Mouse (Mus musculus): Measurements from ENCODE around the gene Lysmd1. TPM values are rescaled to one million over a fixed set of nuclear protein-coding genes. Genes with fewer than 3 reads are reported as not detected.
"Not testable (repeated sequence)": the region's sequence is repeated elsewhere in the genome, so short reads cannot be mapped to it uniquely, and the experiment has no call there.

Lysmd1 gene
- polyA plus RNA-seq (2015; fragmentation: Nextera tagmentation; extraction: Ambion mirVana), result 21.1 and 23.4 TPM in 2 replicates

DNA sequence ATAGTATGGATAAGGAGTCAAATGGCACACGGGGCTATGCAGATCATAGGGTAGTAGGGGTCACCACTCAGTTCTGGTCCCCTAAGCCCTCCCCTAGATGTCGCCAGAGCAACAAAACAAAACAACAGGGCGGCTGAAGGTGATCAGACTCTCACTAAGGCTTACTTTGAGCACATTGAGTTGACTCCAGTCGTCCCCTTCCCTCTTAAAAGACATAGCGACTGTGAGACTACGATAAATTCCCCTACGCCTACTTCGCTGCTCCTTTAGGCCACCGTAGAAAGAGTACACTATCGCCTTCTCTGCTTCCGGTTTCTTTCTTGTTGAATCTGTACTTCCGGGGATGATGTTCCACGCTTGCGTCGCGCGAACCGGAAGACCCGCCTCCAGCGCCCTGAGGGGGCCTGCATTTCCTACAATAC lies at the start of gene Lysmd1, which contains the start of gene Scnm1:
TSS of gene Lysmd1 (plus strand) at position 409 of the 422 bp plus-strand sequence.
TSS of gene Scnm1 (minus strand) at position 332 of the 422 bp plus-strand sequence.
- DNase-seq (ENCODE audit: low spot score), result peak; percentile 96

GRCm38 (mm10) chr3:95088071-95088470 lies 45.8 kb upstream of the Lysmd1 start:
- DNase-seq (ENCODE audit: low spot score), result no peak

DNA sequence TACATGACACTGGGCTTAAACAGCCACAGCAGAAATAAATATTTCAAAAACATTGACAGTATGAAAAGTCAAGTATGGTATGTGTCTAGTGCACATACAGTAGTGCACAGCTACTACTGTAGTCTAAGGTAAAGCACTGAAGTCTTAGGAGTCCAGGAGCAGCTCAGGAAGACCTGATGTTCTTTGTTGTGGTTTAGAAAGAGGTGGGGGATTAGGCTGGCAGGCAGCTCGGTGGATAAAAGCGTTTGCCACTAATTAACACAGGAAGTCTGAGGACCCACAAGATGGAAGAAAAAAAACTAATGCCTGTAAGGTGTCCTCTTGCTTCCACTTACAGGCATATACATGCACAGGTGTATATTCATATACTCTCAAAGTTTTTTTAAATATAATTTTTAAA lies 33.0 kb upstream of the Lysmd1 start:
- peak; percentile 8 for DNase-seq (ENCODE audit: low spot score)

- no peak for DNase-seq (ENCODE audit: low spot score)
Measured at GRCm38 (mm10) chr3:95105121-95105520, 28.8 kb upstream of the Lysmd1 start.

DNA sequence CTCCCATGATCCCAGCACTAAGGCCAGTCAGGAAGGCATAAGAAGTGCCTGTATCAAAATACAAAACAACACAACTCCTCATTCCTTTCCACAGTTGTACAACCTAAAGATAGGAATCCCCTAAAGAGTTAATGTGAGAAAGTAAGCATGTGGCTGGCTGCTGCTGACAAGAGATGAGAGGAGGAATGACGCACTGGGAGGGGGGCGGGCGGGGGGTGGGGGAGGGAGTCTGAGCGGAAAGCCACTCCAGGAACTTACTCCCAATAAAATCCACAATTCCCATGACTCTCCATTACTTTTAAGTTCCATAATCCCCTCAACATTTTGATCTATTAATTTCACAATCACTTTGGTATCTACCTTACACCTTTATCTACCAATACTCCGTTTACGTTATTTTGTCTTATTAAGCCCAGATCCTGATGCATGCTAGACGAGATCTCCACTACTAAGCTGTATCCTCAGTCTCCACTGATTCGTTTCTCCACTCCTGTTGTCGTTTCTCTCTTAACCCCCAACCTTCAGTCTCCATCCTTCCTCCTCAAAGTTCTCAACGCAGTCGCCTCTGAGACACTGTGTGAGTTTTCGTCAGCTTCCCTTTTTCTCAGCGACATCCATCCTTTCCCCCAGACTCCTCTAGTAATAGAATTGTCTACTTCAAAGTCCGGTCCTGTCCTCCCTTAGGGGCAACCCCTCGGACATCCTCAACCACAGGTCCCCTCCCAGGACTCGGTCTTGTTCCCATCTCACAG lies 28.1 kb upstream of the Lysmd1 start:
- no peak for DNase-seq (ENCODE audit: low spot score)

DNA sequence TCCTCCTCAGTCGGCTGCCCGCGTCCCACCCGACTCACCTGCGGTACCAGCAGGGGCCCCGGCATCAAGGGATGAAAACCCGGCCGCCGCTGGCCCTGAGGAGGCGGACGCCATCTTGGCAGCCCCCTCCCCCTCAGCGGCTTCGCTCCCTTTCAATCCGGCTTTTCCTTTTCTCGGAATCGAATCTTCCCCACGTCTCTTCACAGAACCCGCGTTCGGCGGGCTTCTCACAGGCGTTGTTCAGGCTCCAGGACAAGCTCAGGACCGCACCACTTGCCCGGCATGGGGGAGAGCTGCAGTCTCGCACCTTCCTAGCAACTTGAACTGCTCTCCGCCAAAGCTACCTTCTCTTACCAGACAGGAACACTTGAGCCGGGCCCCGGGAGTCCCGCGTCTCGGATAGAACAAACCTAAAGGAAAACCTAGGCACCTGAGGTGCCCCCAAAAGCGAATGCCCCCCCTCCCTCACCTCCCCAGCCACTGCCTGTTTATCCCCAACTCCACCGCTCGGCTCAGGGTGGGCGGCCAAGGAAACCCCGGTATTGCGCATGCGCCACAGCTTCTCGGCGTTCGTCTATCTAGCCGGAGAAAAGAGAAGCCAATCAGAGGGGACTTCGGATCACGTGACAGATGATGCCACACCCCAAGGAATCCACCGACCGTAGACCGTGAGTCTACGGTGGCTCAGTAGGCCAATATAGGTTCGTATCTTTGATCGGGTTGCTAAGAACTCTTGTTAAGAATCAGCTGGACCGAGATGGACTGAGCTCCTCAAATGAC lies 27.4 kb upstream of the Lysmd1 start, which contains the start of gene Pip5k1a:
TSS of gene Pip5k1a (minus strand) at position 593 of the 780 bp plus-strand sequence.
- DNase-seq (ENCODE audit: low spot score), result peak; percentile 99

- not testable (repeated sequence) for DNase-seq (ENCODE audit: low spot score)
Measured at GRCm38 (mm10) chr3:95107308-95107707, 26.6 kb upstream of the Lysmd1 start.

DNA sequence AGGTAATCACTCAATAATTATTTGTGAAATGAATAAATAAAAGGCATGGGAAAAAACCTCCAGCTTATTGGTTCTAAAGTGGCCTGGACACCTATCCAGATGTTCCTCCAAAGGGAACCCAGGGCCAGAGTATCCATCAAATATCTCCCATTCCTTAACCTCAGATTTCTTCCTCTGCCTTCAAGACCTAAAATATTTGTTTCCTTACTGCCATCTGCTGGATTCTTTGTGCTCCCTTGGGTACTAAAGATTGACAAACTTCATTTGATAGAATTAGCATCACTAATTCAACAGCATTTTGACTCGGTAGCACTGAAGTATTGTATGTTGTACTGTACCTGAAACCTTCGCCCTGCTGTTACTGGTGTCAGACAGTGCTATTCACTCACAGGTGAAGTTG lies 26.0 kb upstream of the Lysmd1 start:
- DNase-seq (ENCODE audit: low spot score), result peak; percentile 24

- peak; percentile 90 for DNase-seq (ENCODE audit: low spot score)
Measured at GRCm38 (mm10) chr3:95110911-95111726, 22.8 kb upstream of the Lysmd1 start, which contains the start of gene Vps72. Gene Vps72, plus strand, starts transcription at chr3:95111022.

DNA sequence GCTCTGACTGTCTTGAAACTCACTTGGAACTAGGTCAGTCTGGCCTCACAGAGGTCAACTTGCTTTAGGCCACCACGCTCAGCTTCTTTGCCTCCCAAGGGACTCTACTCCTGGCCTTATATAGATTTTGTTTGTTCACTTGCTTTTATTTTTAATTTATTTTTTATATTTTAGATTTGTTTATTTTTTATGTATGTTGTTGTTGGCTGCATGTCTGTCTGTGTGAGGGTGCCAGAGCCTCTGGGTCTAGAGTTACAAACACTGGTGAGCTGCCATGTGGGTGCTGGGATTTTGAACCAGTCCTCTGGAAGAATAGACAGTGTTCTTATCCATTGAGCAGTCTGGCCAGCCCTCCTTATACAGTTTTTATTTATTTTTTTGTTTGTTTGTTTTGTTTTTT lies 21.1 kb upstream of the Lysmd1 start:
- no peak for DNase-seq (ENCODE audit: low spot score)

- DNase-seq (ENCODE audit: low spot score), result no peak
Measured at GRCm38 (mm10) chr3:95117751-95118150, 16.1 kb upstream of the Lysmd1 start.

GRCm38 (mm10) chr3:95121580-95121979 lies 12.3 kb upstream of the Lysmd1 start:
- DNase-seq (ENCODE audit: low spot score), result no peak

DNA sequence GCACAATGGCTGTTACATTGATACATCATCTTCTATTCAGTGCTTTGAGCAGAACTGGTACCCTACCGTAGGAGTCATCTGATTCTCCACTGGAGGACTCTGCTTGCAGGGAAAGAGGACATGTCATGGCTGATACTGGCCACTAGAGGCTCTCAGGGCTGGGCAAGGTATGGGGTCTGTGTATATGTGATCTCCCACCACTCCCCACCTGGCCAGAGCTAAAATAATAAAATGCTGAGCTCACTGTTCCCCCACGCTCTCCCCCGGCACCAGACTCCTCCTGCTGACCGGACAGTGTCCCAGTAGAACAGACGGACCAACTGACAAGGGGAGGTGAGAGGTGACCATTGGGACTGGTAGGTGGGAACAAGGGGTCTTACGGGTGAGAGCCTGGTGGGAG lies 9.6 kb upstream of the Lysmd1 start, which contains the start of gene Tmod4:
TSS of gene Tmod4 (plus strand) at position 231 of the 400 bp plus-strand sequence.
- DNase-seq (ENCODE audit: low spot score), result peak; percentile 38

GRCm38 (mm10) chr3:95124972-95125371 lies 8.9 kb upstream of the Lysmd1 start:
- DNase-seq (ENCODE audit: low spot score), result no peak

GRCm38 (mm10) chr3:95129226-95129651 lies 4.6 kb upstream of the Lysmd1 start:
- DNase-seq (ENCODE audit: low spot score), result no peak

DNA sequence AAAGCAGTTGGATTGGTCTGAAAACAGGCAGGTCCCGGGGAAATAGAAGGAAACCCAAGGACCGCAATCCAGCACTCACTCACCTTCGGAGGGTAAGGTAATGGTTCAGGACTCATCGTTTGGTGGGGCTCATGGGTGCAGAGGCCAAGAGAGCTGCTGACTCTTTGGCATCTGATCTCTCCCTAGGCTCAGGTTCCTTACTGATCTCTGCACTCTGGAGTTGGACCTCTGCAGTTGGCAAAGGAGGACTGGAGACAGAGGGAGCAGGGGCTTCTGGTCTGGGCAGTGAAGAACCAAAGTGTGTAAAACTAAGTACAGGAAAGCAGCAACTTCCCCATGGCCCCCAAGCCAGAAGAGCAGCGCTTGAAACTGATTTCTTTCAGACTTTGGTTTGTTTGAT lies 3.8 kb upstream of the Lysmd1 start:
- no peak for DNase-seq (ENCODE audit: low spot score)

GRCm38 (mm10) chr3:95132389-95132788 lies 1.5 kb upstream of the Lysmd1 start:
- not testable (repeated sequence) for DNase-seq (ENCODE audit: low spot score)

DNA sequence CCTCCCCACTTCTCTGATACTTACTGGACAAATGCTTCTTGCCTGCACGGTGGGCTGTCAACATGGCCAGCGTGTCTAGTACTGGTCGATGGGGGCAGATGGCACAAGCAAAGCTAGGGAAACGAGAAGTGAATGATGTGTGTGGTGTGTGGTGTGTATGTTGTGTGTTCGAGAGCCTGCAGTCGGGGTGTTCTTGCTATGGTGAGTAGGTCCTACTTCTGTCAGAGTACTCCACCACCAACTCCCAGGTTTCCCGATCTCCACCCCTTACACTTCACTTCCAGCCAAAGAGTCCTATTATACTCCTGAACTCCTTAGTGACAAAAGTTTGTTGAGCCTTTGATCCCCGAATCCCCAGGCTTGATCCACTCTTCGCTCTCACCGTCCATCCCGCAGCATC lies 712 bp upstream of the Lysmd1 start:
- DNase-seq (ENCODE audit: low spot score), result no peak

DNA sequence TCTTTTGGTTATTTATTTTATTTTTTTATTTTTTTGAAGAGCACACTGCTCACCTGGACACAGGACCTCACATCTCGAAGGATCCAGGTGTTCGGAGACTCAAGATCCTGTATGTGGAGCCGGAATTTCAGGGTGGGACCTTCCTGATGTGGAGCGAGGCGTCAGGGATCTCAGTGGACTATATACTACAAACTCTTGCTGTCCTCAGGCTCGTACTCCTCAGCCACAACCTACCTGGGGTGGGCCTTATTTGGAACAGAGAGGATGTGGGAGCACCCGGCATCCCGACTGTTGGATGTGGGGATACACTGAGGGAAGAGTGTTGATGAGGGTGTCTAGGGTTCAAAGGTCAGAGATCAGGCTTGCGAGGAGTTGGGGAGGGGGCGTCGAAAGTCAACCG lies 245 bp downstream of the Lysmd1 start:
- not testable (repeated sequence) for DNase-seq (ENCODE audit: low spot score)

DNA sequence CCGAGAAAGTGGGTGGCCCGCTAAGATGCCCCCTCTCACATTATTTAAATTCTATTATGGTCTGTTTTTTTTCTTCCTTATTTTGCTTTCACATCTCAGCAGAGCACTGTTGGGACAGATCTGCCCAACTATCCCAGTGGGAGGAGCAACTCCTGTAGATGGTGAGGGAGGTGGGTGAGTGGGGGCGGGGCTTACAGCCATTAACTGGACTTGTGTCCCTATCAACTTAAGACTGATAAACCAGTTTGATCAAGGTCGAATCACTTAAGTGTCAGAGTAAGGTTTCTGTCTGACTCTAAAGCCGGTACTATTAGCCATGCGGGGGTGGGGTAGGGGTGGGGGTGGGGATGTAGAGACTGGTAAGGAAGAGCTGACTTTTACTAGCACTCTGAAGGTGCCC lies 1.1 kb downstream of the Lysmd1 start:
- DNase-seq (ENCODE audit: low spot score), result no peak

DNA sequence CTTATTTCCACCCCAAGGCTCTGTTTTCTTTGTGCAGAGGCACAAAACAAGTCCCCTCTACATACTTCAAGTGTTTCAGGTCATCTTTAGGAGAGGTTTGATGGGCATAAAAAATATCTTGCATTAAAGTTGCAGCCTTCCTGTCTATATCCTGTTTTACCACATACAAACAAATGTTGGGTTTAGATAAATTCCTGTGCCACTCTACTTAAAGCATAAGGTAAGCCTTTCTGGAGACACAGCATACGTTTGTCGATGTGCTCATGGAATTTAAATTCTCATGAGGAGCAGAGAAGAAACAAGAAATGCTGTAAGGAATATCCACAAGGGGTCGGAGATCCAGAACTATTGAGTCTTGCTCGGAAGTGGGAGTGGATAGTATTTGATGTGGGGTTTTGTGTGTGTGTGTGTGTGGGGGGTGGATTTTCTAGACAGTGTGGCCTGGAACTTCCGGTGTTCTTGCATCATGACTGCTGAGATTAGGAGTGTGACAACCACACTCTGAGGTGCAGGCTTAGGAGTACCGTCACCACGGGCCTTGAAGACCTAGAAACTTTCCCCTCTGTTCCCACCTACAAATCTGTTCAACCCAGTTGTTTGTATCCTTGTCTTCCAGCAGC lies 1.7 kb downstream of the Lysmd1 start:
- peak; percentile 36 for DNase-seq (ENCODE audit: low spot score)
